Mouse (Mus musculus): ENCODE measurements around the gene Jak1. TPM values are rescaled to one million over a fixed set of nuclear protein-coding genes. Genes with fewer than 3 reads are reported as not detected.

Jak1 gene
- polyA plus RNA-seq, 1 experiment from 2014 or later: 42.3 TPM

GRCm38 (mm10) chr4:101168189-101168778, 96.8 kb downstream of the Jak1 start:
- H3K4me1 ChIP-seq: no peaks in the 10 kb centered on the region
- no peaks in the 10 kb centered on the region for H3K9me3 ChIP-seq (replicated peaks)
- H3K27ac ChIP-seq (replicated peaks): no peak overlapping the region
- 55% methylated on average over 6 of the region's 6 CpGs for WGBS
- H3K4me3 ChIP-seq: no peak overlapping the region
- DNase-seq (ENCODE audit: low spot score): no peak
- peaks cover 19% of the 10 kb centered on the region for H3K36me3 ChIP-seq
- no peaks in the 10 kb centered on the region for H3K27me3 ChIP-seq (ENCODE audit: low read depth, poor library complexity, severe bottlenecking)

GRCm38 (mm10) chr4:101167777-101168176, 97.3 kb downstream of the Jak1 start:
- H3K36me3 ChIP-seq: peaks cover 22% of the 10 kb centered on the region
- WGBS: 75% methylated on average over 1 of the region's 1 CpGs
- H3K9me3 ChIP-seq (replicated peaks): no peaks in the 10 kb centered on the region
- DNase-seq (ENCODE audit: low spot score): no peak
- no peak overlapping the region for H3K4me3 ChIP-seq
- no peak overlapping the region for H3K27ac ChIP-seq (replicated peaks)
- H3K27me3 ChIP-seq (ENCODE audit: low read depth, poor library complexity, severe bottlenecking): no peaks in the 10 kb centered on the region
- H3K4me1 ChIP-seq: no peaks in the 10 kb centered on the region

GRCm38 (mm10) chr4:101165776-101166175, 99.3 kb downstream of the Jak1 start:
- H3K27ac ChIP-seq (replicated peaks): no peak overlapping the region
- DNase-seq (ENCODE audit: low spot score): no peak
- no peaks in the 10 kb centered on the region for H3K27me3 ChIP-seq (ENCODE audit: low read depth, poor library complexity, severe bottlenecking)
- peaks cover 30% of the 10 kb centered on the region for H3K36me3 ChIP-seq
- H3K9me3 ChIP-seq (replicated peaks): no peaks in the 10 kb centered on the region
- WGBS: 89% methylated on average over 4 of the region's 4 CpGs
- no peaks in the 10 kb centered on the region for H3K4me1 ChIP-seq
- H3K4me3 ChIP-seq: no peak overlapping the region

GRCm38 (mm10) chr4:101164673-101165072, 100.4 kb downstream of the Jak1 start:
- WGBS: 92% methylated on average over 2 of the region's 2 CpGs
- Histone ChIP-seq H3K4me3 (no peak overlapping the region), H3K27me3 (ENCODE audit: low read depth, poor library complexity, severe bottlenecking) (no peaks in the 10 kb centered on the region), H3K27ac (replicated peaks) (no peak overlapping the region), H3K36me3 (peaks cover 31% of the 10 kb centered on the region), H3K9me3 (replicated peaks) (no peaks in the 10 kb centered on the region), H3K4me1 (no peaks in the 10 kb centered on the region)
- no peak for DNase-seq (ENCODE audit: low spot score)

GRCm38 (mm10) chr4:101164189-101164588, 100.9 kb downstream of the Jak1 start:
- Histone ChIP-seq H3K4me3 (no peak overlapping the region), H3K36me3 (peaks cover 35% of the 10 kb centered on the region), H3K27ac (replicated peaks) (no peak overlapping the region), H3K9me3 (replicated peaks) (no peaks in the 10 kb centered on the region), H3K4me1 (no peaks in the 10 kb centered on the region), H3K27me3 (ENCODE audit: low read depth, poor library complexity, severe bottlenecking) (no peaks in the 10 kb centered on the region)
- DNase-seq (ENCODE audit: low spot score): no peak
- 92% methylated on average over 2 of the region's 2 CpGs for WGBS

GRCm38 (mm10) chr4:101160821-101161220, 104.3 kb downstream of the Jak1 start:
- Histone ChIP-seq H3K9me3 (replicated peaks) (no peaks in the 10 kb centered on the region), H3K4me3 (no peak overlapping the region), H3K27ac (replicated peaks) (no peak overlapping the region), H3K36me3 (peaks cover 60% of the 10 kb centered on the region), H3K27me3 (ENCODE audit: low read depth, poor library complexity, severe bottlenecking) (no peaks in the 10 kb centered on the region), H3K4me1 (no peaks in the 10 kb centered on the region)
- 94% methylated on average over 1 of the region's 1 CpGs for WGBS
- DNase-seq (ENCODE audit: low spot score): no peak

- no peaks in the 10 kb centered on the region for H3K27me3 ChIP-seq (ENCODE audit: low read depth, poor library complexity, severe bottlenecking)
- H3K9me3 ChIP-seq (replicated peaks): no peaks in the 10 kb centered on the region
- 92% methylated on average over 12 of the region's 12 CpGs for WGBS
- H3K4me3 ChIP-seq: no peak overlapping the region
- no peak for DNase-seq (ENCODE audit: low spot score)
- no peak overlapping the region for H3K27ac ChIP-seq (replicated peaks)
- H3K36me3 ChIP-seq: peaks cover 74% of the 10 kb centered on the region
- H3K4me1 ChIP-seq: no peaks in the 10 kb centered on the region
Observed at GRCm38 (mm10) chr4:101159191-101159764, 105.8 kb downstream of the Jak1 start.

GRCm38 (mm10) chr4:101158282-101158681, 106.8 kb downstream of the Jak1 start:
- Histone ChIP-seq H3K9me3 (replicated peaks) (no peaks in the 10 kb centered on the region), H3K36me3 (peaks cover 72% of the 10 kb centered on the region)

GRCm38 (mm10) chr4:101157476-101157875, 107.6 kb downstream of the Jak1 start:
- peaks cover 71% of the 10 kb centered on the region for H3K36me3 ChIP-seq
- WGBS: 94% methylated on average over 5 of the region's 5 CpGs

More at GRCm38 (mm10) chr4:101158282-101158681, 106.8 kb downstream of the Jak1 start:
- no peaks in the 10 kb centered on the region for H3K27me3 ChIP-seq (ENCODE audit: low read depth, poor library complexity, severe bottlenecking)
- no peak for DNase-seq (ENCODE audit: low spot score)
- H3K27ac ChIP-seq (replicated peaks): no peak overlapping the region
- 91% methylated on average over 6 of the region's 6 CpGs for WGBS
- H3K4me3 ChIP-seq: no peak overlapping the region
- no peaks in the 10 kb centered on the region for H3K4me1 ChIP-seq

GRCm38 (mm10) chr4:101155541-101155940, 109.5 kb downstream of the Jak1 start:
- Histone ChIP-seq H3K36me3 (peaks cover 81% of the 10 kb centered on the region), H3K4me1 (no peaks in the 10 kb centered on the region), H3K9me3 (replicated peaks) (no peaks in the 10 kb centered on the region), H3K4me3 (no peak overlapping the region), H3K27ac (replicated peaks) (no peak overlapping the region), H3K27me3 (ENCODE audit: low read depth, poor library complexity, severe bottlenecking) (no peaks in the 10 kb centered on the region)
- WGBS: 87% methylated on average over 4 of the region's 4 CpGs
- DNase-seq (ENCODE audit: low spot score): no peak

More at GRCm38 (mm10) chr4:101157476-101157875, 107.6 kb downstream of the Jak1 start:
- no peaks in the 10 kb centered on the region for H3K4me1 ChIP-seq
- H3K27ac ChIP-seq (replicated peaks): no peak overlapping the region
- no peak overlapping the region for H3K4me3 ChIP-seq
- DNase-seq (ENCODE audit: low spot score): no peak
- H3K9me3 ChIP-seq (replicated peaks): no peaks in the 10 kb centered on the region
- no peaks in the 10 kb centered on the region for H3K27me3 ChIP-seq (ENCODE audit: low read depth, poor library complexity, severe bottlenecking)

GRCm38 (mm10) chr4:101146891-101147655, 118.0 kb downstream of the Jak1 start:
- Histone ChIP-seq H3K36me3 (peaks cover 46% of the 10 kb centered on the region), H3K9me3 (replicated peaks) (no peaks in the 10 kb centered on the region), H3K27me3 (ENCODE audit: low read depth, poor library complexity, severe bottlenecking) (no peaks in the 10 kb centered on the region), H3K27ac (replicated peaks) (no peak overlapping the region), H3K4me3 (no peak overlapping the region), H3K4me1 (peaks cover 29% of the 10 kb centered on the region)
- no peak for DNase-seq (ENCODE audit: low spot score)
- WGBS: 94% methylated on average over 11 of the region's 11 CpGs

- Histone ChIP-seq H3K27me3 (ENCODE audit: low read depth, poor library complexity, severe bottlenecking) (no peaks in the 10 kb centered on the region), H3K4me3 (no peak overlapping the region), H3K27ac (replicated peaks) (0 out of 2 replicates have a peak overlapping the region, but pooled peaks have one; percentile 33), H3K9me3 (replicated peaks) (no peaks in the 10 kb centered on the region), H3K4me1 (peaks cover 29% of the 10 kb centered on the region), H3K36me3 (peaks cover 46% of the 10 kb centered on the region)
- WGBS: 26% methylated on average over 9 of the region's 9 CpGs
- DNase-seq (ENCODE audit: low spot score): peak; percentile 77
Observed at GRCm38 (mm10) chr4:101146047-101146745, 118.9 kb downstream of the Jak1 start.

All from midbrain, embryonic 10.5 days (tissue).